Mouse (Mus musculus) right cerebral cortex, postnatal 4 days (tissue): ENCODE measurements around the gene Tmem184c.

ENCODE experiments used
- DNase-seq: peaks from one replicate; pipeline ENCODE4 v3.0.0-alpha.2; 2022

Tmem184c gene

DNA sequence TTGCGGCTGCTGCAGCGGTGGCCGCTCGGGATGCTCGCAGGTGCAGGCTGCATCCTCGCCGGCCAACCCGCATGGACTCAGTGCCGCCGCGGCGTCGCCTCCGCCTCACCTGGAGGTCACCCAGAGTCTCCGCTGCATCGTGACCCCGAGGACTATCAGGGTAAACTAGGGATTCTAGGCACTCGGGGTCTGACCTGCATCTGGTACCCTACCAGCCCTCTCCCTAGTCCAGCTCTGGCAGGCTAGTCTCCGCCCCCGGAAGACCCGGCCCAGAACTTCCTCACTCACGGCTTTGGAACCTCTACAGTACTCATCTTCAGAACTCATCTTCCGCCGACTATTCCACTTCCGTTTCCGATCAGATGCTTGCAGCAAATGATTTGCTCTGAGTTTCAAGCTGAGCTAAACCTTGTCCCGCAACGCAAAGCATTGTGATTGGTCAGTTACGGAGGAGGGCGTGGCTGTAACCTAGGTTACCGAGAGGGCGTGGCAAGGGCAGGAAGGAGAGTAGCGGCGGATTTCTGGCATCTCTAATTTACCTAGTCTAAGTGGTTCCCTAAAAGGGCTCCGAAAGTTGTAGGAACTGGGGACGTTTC is at the start of gene Tmem184c:
Gene Tmem184c (minus strand): TSS at position 325 of the 596 bp plus-strand sequence.
- peak; percentile 94 for DNase-seq

DNA sequence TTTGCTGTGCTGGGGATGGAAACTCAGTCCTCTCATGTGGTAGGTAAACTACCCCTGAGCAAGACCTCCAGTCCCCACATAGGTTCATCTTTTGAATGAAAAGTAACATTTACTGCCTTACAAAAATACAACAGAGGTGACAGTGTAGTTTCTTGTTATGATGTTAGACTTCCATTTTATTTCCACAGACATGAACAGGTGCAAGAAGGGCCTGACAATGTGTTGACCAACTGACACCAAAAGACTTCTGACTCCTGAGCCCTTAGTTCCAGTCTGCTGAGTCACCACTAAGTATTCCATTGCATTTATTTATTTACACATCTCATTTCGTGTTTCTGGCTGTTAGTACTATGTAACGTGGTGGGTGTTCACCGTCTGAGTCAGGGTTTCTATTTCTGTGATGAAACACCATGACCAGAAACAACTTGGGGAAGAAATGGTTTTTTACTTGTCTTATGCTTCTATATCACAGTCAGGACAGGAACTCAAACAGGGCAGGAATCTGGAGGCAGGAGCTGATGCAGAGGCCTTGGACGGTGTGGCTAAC is 49.1 kb upstream of the Tmem184c start:
- DNase-seq = no peak

GRCm38 (mm10) chr8:77658356-77658755 is 47.9 kb upstream of the Tmem184c start:
- DNase-seq = no peak

DNA sequence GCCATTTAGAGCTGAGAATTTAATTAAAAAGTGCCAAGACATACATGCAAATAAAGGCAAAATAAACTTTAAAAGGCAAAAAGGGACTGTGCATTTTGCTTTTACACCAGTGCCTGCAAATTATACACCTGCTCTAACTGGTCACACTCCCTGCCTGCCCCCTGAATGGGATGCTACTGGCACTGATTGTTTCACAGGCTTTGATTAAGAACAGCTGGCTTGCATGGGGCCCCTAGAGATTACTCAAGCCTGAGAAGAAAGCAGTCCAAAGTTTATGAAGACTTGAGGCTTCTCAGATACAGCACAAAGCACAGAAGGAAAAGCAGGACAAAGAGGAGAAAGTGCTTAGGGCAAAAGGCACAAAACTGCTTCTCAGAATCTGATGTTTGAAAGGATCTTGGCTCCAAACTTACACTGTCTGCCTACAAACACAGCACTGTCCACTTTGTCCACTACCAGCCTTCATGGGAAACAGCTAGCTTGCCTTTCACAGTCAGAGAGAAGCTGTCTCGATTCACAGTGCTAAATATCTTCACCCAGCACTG is 40.2 kb upstream of the Tmem184c start:
- DNase-seq = no peak

- DNase-seq = no peak
Observed at GRCm38 (mm10) chr8:77640093-77640839, 29.8 kb upstream of the Tmem184c start.

- no peak for DNase-seq
Observed at GRCm38 (mm10) chr8:77637593-77637992, 27.1 kb upstream of the Tmem184c start.

DNA sequence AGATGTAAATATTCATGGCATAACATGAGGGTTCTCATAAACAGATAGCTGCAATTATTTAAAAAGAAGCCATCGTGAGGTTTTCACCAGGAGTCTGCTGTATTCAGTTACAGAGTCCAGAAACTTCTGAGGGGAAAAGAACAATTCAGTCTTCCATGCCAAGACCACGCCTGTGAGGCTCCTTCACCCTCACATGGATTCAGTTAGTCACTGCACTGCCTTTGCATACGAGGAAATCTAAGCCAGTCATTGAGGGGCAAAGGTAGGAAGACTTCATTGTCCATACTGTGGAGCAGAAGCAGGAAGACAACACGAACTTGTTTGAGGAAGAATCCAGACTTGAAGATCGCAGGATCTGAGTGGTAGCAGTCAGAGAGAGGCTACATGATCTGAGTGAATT is 23.5 kb upstream of the Tmem184c start:
- DNase-seq = no peak

GRCm38 (mm10) chr8:77633211-77633610 is 22.7 kb upstream of the Tmem184c start:
- no peak for DNase-seq

DNA sequence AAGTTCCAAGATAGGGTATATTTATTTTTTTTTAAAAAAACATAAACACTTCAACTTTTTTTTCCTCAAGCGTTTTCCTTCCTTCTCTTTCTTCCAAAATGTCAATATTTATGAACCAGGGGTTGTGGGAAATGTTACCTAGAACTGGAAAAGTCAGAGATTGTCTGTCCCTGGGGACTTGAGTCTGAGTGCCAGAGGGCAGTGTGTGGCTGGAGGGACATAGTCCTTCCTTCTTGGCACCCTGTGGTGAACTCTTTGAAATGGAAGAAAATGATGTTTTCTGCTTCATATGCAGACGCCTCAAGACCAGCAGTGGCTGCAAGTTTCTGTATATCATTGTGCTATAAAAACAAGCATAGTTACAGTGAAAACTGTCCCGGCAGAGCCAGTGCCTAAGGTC is 20.2 kb upstream of the Tmem184c start:
- DNase-seq = no peak

DNA sequence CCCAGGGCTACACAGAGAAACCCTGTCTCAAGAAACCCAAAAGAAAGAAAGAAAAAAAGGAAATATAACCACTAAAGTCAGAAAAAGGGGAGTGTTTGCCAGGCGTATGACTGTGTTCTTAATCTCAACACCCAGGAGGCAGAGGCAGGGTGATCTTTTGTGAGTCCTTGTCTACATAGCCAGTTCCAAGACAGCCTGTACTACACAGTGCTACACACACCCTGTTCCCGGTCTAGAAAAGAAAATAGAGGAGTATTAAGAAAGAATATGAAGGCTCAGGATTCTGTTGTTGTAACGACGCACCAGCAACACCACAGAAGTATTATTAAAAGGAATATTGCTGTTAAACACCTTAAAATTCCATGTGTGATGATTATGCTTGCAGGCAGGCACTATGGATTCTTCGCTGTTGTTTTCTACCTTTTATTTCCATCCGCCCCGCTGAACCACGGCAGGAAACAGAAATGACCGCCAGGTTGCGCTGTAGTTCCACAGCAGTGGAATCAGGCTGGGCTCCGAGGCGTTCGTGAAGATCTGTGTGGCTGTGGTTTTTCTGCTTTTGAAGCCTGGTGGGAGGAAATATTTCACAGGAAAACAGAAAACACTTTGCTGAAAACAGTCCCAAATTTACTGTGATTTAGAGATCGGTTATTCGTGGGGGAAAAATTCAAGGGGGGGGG is 19.5 kb upstream of the Tmem184c start:
- peak; percentile 95 for DNase-seq

DNA sequence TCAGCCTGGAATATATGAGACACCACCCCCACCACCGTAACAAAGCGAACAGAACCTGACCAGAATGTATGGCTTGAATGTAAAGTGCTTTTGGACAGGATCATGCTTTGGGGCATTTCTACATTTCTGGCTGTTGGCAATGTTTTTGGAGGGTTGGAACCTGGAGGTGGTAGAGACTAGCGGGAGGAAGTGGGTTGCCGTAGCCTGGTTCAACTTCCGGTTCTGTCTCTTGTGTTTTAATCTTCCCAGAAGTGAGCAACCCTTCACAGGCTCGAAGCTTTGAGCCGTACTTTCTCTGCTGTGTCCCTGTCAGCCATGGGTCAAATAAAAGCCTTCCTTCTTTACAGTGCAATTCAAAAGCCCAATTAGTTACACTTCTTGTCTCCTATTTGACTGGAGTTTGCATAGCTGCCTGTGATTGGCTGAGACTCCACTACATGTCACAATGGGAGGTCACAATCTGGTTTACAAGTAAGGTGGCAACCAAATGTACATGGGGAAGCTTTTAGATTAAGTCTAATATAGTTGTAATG is 13.2 kb upstream of the Tmem184c start:
- no peak for DNase-seq

DNA sequence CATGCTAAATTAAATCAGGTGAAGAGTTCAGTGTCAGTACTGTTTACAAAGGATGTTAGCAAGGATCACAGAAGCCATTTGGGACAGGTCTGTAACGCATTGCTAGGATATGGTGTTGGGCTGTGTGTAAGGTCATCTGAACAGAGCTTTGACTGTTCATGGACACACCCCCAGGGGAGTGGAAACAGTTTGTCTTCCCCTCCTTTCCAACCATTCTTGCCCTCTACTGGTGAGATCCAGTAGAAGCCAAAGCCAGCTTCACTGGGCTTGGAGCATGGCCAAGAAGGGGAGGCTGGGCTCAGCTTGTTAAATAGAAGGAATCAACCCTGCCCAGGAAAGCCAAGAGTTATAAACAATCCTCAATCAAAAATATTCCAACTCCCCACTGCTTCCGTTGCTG is 7.4 kb upstream of the Tmem184c start:
- DNase-seq = peak; percentile 28

GRCm38 (mm10) chr8:77609621-77610020 is 877 bp downstream of the Tmem184c start:
- DNase-seq = no peak

DNA sequence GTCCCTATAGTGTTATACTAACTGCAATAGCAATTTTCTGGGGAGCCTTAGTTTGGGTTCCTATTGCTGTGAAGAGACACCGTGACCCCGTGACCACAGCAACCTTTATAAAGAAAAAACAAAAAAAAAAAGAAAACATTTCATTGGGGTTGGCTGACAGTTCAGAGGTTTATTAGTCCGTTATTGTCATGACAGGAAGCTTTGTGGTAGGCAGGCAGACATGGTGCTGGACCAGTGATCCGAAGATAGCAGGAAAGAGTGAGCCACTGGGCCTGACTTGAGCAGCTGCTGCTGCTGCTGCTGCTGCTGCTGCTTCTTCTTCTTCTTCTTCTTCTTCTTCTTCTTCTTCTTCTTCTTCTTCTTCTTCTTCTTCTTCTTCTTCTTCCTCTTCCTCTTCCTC is 26.3 kb downstream of the Tmem184c start:
- no peak for DNase-seq

DNA sequence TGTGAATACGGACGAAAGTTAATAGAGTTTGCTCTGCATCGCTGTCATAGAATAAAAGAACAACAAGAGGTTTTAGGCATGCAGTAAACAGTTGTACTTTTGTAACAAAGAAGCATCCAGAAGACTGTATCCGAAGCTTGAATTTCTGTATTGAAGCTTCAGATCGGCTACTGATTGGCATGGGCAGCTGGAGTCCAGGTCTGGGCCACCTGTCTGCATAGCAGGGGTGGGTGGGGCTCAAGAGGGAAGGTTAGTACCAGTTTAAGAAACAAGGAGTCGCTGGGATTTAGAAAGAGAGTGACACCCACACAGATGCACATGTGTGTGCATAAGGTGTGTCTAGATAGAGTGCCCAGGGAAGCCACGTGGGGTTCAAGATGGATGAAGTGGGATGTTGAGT is 32.8 kb downstream of the Tmem184c start:
- no peak for DNase-seq

- no peak for DNase-seq
Observed at GRCm38 (mm10) chr8:77574229-77574628, 36.3 kb downstream of the Tmem184c start.

- no peak for DNase-seq
Observed at GRCm38 (mm10) chr8:77561441-77561840, 49.1 kb downstream of the Tmem184c start.

GRCm38 (mm10) chr8:77552491-77552890 is 58.0 kb downstream of the Tmem184c start:
- DNase-seq = no peak

DNA sequence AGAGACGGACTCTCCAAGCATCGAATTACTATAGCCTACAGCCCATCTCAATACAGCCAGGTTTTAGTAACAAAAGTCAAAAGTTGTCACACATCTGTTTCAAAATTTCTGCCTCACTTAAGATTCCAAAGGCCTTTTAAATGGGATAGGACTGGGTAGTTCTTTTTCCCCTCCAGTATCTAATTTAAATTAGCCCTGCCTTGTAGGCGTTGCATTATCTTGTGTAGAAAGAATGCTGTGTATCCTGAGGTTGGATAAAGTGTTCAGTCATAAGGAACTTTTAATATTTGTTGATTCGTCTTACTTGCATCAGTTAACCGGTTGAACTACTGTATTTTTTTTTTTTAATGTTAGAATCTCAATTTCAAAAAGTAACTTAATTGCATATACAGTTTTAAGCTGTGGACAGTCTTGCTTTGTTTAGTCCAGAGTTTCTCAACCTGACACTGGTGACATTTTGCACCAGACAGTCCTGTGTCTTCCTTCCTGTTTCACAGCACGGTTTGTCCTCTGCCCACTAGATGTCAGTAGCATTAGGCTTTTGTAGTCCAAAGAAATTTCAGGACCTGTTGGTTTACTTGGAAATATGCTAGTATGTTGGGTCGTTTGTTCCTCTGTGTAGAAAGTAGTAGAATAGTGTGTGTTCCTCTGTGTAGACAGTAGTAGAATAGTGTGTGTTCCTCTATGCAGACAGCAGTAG is 60.5 kb downstream of the Tmem184c start:
- DNase-seq = no peak

- peak; percentile 95 for DNase-seq
Observed at GRCm38 (mm10) chr8:77549121-77549706, 61.3 kb downstream of the Tmem184c start, which contains the start of gene Prmt9. Prmt9 (plus strand) TSS chr8:77549397.
